Mouse (Mus musculus) embryonic facial prominence, embryonic 10.5 days (tissue): ENCODE results near the gene Olfr684. TPM values are rescaled to one million over a fixed set of nuclear protein-coding genes. Genes with fewer than 3 reads are reported as not detected.

Experiments used
- DNase-seq: peaks from one replicate; pipeline ENCODE4 v3.0.0-alpha.2; 2017; ENCODE audit warnings: low spot score
- H3K27ac ChIP-seq: fragments of 300-500 bp; sonication (generic); replicated peaks from 2 replicates; pipeline ENCODE4 v1.5.1; 2016; ENCODE audit warnings: mild to moderate bottlenecking
- H3K27me3 ChIP-seq: fragments of 300-500 bp; sonication (generic); replicated peaks from 2 replicates; pipeline ENCODE4 v1.6.1; 2016; ENCODE audit warnings: low read depth, mild to moderate bottlenecking; ENCODE audit not compliant: poor library complexity, severe bottlenecking
- H3K36me3 ChIP-seq: fragments of 300-500 bp; sonication (generic); replicated peaks from 2 replicates; pipeline ENCODE4 v1.6.1; 2016; ENCODE audit warnings: mild to moderate bottlenecking, moderate library complexity
- H3K4me1 ChIP-seq: fragments of 300-500 bp; sonication (generic); 2 replicates; pipeline ENCODE4 v1.6.1; 2016
- H3K4me3 ChIP-seq: fragments of 300-500 bp; sonication (generic); 2 replicates; pipeline ENCODE4 v1.5.1; 2016; ENCODE audit warnings: mild to moderate bottlenecking, moderate library complexity
- H3K9me3 ChIP-seq: fragments of 300-500 bp; sonication (generic); 2 replicates; pipeline ENCODE4 v1.6.1; 2016; ENCODE audit warnings: mild to moderate bottlenecking
- WGBS: fragments of 180-500 bp; shearing (Covaris S2); methylation state at CpG from one replicate; pipeline ENCODE4 v1.1.7; 2016; 5-methylcytosine and 5-hydroxymethylcytosine counted together
- polyA plus RNA-seq: library from polyadenylated mRNA; unstranded; fragments of >200 nt; fragmentation: Nextera tagmentation; extraction: Ambion mirVana; gene quantifications from 2 replicates; pipeline ENCODE4 v1.2.1, GENCODE M21; 2016

The Olfr684 gene
- not detected in 2 replicates for polyA plus RNA-seq

DNA sequence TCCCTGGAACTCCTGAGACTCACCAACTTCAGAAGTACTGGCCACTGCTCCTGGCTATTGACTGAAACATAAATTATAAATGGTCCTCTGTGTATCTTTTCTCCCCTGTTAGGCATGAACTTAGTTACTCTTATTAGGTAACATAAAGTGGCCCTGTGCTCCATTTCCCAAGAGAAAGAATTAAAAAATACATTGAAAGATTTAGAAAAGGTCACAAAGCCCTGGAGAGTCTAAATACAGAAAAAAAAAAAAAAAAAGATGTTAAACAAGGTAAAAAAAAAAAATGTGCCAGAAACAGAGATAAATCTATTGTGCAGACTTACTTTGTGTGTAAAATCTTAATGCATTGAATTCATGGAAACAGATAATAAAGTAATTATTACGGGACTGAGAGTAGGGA lies at the start of gene Olfr684:
Gene Olfr684, minus strand, starts transcription at position 101 of the 400 bp plus-strand sequence.
- Histone ChIP-seq H3K4me1 (no peaks in the 10 kb centered on the region), H3K27me3 (no peaks in the 10 kb centered on the region), H3K36me3 (no peaks in the 10 kb centered on the region), H3K9me3 (no peaks in the 10 kb centered on the region), H3K4me3 (no peak within 1 kb of the TSS), H3K27ac (no peak within 1 kb of the TSS)
- 76% methylated on average over 1 of the region's 1 CpGs for WGBS
- DNase-seq, result no peak

DNA sequence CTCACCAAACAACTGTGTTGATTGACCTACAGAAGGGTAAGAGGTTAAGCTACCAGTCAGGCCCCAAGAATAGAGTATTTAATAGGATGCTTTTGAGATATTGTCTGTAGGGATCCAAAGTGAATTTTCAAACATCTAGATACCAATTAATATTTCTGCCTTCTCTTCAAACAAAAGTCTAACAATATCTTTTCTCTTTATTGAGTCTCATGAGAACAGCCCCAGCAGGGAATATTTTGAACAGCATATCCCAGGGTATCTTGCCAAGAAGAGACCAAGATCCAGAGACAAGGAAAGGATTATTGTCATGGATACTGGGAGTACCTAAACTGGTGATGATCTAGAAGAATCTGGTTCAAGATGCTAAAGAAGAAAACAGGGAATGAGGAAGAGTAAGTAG lies 43.9 kb upstream of the Olfr684 start, which contains the start of gene Olfr686:
Gene Olfr686, minus strand, starts transcription at position 101 of the 400 bp plus-strand sequence.
- no peaks in the 10 kb centered on the region for H3K4me1 ChIP-seq
- no peak within 1 kb of the TSS for H3K4me3 ChIP-seq
- H3K27me3 ChIP-seq, result no peaks in the 10 kb centered on the region
- H3K36me3 ChIP-seq, result no peaks in the 10 kb centered on the region
- H3K27ac ChIP-seq, result no peak within 1 kb of the TSS
- DNase-seq, result no peak
- no peaks in the 10 kb centered on the region for H3K9me3 ChIP-seq

DNA sequence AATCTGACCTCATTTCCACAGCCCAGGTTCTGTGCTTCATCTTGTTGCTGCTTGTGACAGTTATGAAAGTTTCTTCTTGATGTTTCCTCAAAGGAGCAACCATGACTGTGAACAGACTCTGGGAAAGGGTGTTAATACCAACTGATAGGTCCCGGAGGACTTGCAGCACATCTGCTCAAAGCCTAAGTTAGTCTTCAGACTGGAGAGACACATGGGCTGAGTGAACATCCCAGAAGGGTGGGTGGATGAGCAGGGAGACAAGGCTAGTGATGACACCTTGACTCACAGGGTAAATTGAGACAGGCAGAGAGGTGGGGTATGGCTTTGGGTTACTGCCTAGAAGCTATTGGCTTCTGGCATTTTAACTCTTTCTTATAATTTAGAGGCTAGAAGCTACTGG lies 22.5 kb upstream of the Olfr684 start, which contains the start of gene Olfr685:
Gene Olfr685, minus strand, starts transcription at position 101 of the 400 bp plus-strand sequence.
- WGBS, result 90% methylated on average over 1 of the region's 1 CpGs
- Histone ChIP-seq H3K27me3 (no peaks in the 10 kb centered on the region), H3K4me3 (no peak within 1 kb of the TSS), H3K9me3 (no peaks in the 10 kb centered on the region), H3K4me1 (no peaks in the 10 kb centered on the region), H3K27ac (no peak within 1 kb of the TSS), H3K36me3 (no peaks in the 10 kb centered on the region)
- DNase-seq, result no peak

DNA sequence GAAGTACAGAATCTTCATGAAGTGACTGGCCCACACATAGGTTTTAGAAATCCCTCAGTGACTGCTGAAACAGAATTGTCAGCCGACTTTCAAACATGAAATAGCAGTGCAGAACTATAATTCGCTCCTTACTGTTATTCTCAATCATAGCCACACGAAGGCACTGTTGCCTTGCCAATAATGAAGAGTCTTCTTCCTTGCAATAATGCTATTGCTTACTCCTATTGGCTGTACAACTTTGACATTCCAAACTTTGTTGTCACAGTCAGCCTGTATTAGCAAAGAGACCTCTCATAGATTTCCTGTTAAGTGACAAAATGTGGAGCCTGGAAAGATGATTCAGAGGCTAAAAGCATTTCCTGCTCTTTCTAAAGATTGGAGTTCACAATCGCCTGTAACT lies 7.3 kb upstream of the Olfr684 start:
- no peak for DNase-seq
- Histone ChIP-seq H3K27me3 (no peaks in the 10 kb centered on the region), H3K36me3 (no peaks in the 10 kb centered on the region), H3K4me1 (no peaks in the 10 kb centered on the region), H3K4me3 (no peak overlapping the region), H3K9me3 (no peaks in the 10 kb centered on the region), H3K27ac (no peak overlapping the region)
- WGBS, result 57% methylated on average over 4 of the region's 4 CpGs

DNA sequence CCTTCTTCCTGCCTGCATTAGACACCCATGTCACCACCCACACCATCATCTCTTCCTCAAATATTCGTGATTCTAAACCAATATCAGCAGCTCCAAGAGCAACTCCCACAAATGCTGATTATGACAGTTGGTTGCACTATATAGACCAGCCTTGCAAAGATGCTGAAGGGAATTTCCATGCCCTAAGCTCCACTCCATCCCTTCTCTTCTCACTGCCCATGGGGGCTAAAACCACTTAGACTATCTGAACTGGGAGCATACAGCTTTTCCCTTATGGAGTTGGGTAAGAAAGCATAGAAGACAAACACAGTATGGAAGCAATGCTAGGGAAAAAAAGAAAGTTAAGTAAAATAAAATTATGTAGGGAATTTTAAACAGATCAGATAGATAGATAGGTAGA lies 16.5 kb downstream of the Olfr684 start, which contains the start of gene Olfr683:
Gene Olfr683, minus strand, starts transcription at position 101 of the 400 bp plus-strand sequence.
- Histone ChIP-seq H3K4me3 (no peak within 1 kb of the TSS), H3K27ac (no peak within 1 kb of the TSS), H3K36me3 (no peaks in the 10 kb centered on the region), H3K27me3 (no peaks in the 10 kb centered on the region), H3K4me1 (no peaks in the 10 kb centered on the region), H3K9me3 (no peaks in the 10 kb centered on the region)
- no peak for DNase-seq
- 70% methylated on average over 1 of the region's 1 CpGs for WGBS

DNA sequence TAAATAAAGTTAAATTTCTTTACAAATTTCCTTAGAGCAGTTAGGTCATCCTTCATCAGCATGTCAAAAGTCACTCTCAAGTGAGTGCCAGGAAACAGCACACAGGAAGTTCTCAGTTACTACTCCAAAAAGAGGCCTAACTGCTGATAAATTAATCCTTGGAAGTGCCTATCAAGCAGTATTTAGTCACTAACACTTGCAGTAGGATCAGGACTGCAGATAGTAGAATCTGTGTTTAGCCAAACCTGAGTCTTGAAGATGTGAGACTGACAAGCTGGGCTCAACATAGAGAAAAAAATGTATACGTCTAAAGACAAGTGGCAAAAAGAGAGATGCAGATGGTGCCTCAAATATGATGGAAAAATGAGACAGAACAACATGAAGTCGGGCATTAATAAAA lies 22.2 kb downstream of the Olfr684 start:
- Histone ChIP-seq H3K27me3 (no peaks in the 10 kb centered on the region), H3K36me3 (no peaks in the 10 kb centered on the region), H3K4me3 (no peak overlapping the region), H3K4me1 (no peaks in the 10 kb centered on the region), H3K27ac (no peak overlapping the region), H3K9me3 (no peaks in the 10 kb centered on the region)
- WGBS, result 83% methylated on average over 2 of the region's 2 CpGs
- DNase-seq, result no peak

DNA sequence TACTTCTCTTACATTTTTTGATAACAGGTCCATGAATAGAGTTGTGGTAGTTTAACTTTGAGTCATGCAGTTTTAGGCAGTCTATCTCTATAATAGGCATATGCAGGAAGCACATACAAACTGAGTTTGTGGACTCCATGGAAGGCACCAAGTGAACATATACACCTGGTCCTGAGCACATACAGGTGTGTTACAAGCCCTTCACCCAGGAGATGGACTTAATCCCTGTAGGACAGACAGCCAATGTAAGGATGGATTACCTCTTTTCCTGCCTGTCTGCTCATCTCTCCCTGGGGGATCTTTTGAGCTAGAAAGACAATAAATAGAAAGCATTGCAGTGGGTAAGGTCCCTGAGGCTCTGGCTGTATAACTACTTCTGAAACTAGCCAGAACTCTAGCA lies 46.9 kb downstream of the Olfr684 start, which contains the start of gene Olfr681:
Gene Olfr681, plus strand, starts transcription at position 301 of the 400 bp plus-strand sequence.
- no peak within 1 kb of the TSS for H3K27ac ChIP-seq
- no peaks in the 10 kb centered on the region for H3K27me3 ChIP-seq
- H3K4me1 ChIP-seq, result no peaks in the 10 kb centered on the region
- no peak within 1 kb of the TSS for H3K4me3 ChIP-seq
- no peak for DNase-seq
- no peaks in the 10 kb centered on the region for H3K36me3 ChIP-seq
- no peaks in the 10 kb centered on the region for H3K9me3 ChIP-seq

Other genes with a start within 250 kb of the Olfr684 start
- not detected in 2 replicates for gene Olfr667, start 242.2 kb downstream of the Olfr684 start, polyA plus RNA-seq
- gene Olfr668, start 235.6 kb downstream of the Olfr684 start, polyA plus RNA-seq, result not detected in 2 replicates
- gene Olfr669, start 229.4 kb downstream of the Olfr684 start, polyA plus RNA-seq, result not detected in 2 replicates
- not detected in 2 replicates for gene Olfr670, start 201.0 kb downstream of the Olfr684 start, polyA plus RNA-seq
- not detected in 2 replicates for gene Olfr671, start 184.5 kb downstream of the Olfr684 start, polyA plus RNA-seq
- not detected in 2 replicates for gene Olfr672, start 161.6 kb downstream of the Olfr684 start, polyA plus RNA-seq
- not detected in 2 replicates for gene Olfr675, start 135.2 kb downstream of the Olfr684 start, polyA plus RNA-seq
- not detected in 2 replicates for gene Olfr676, start 131.0 kb downstream of the Olfr684 start, polyA plus RNA-seq
- gene Olfr677, start 112.3 kb downstream of the Olfr684 start, polyA plus RNA-seq, result not detected in 2 replicates
- not detected in 2 replicates for gene Olfr678, start 99.2 kb downstream of the Olfr684 start, polyA plus RNA-seq
- 0.05 TPM in 1 of 2 replicates, not detected in the other for gene Olfr679, start 82.4 kb downstream of the Olfr684 start, polyA plus RNA-seq
- gene Olfr680-ps1, start 70.8 kb downstream of the Olfr684 start, polyA plus RNA-seq, result not detected in 2 replicates
- gene Olfr681, start 46.8 kb downstream of the Olfr684 start, polyA plus RNA-seq, result not detected in 2 replicates
- not detected in 2 replicates for gene Olfr683, start 16.6 kb downstream of the Olfr684 start, polyA plus RNA-seq
- not detected in 2 replicates for gene Olfr685, start 22.4 kb upstream of the Olfr684 start, polyA plus RNA-seq
- not detected in 2 replicates for gene Olfr686, start 43.8 kb upstream of the Olfr684 start, polyA plus RNA-seq
- gene Olfr688, start 124.4 kb upstream of the Olfr684 start, polyA plus RNA-seq, result not detected in 2 replicates
- gene Olfr689, start 147.5 kb upstream of the Olfr684 start, polyA plus RNA-seq, result not detected in 2 replicates
- not detected in 2 replicates for gene Olfr690, start 170.5 kb upstream of the Olfr684 start, polyA plus RNA-seq
- gene Olfr691, start 178.6 kb upstream of the Olfr684 start, polyA plus RNA-seq, result not detected in 2 replicates
- gene Olfr692, start 204.6 kb upstream of the Olfr684 start, polyA plus RNA-seq, result not detected in 2 replicates
- gene Gm5901, start 211.4 kb upstream of the Olfr684 start, polyA plus RNA-seq, result not detected in 2 replicates
- 44.0 and 44.8 TPM in 2 replicates for gene Fam160a2, start 236.4 kb upstream of the Olfr684 start, polyA plus RNA-seq
- gene Cnga4, start 240.9 kb upstream of the Olfr684 start, polyA plus RNA-seq, result 0.12 TPM in 1 of 2 replicates, not detected in the other